Mouse (Mus musculus): ENCODE measurements around the gene Crybb1.

Crybb1 gene

GRCm38 (mm10) chr5:112255426-112255825 lies at the start of gene Crybb1:
Crybb1 (plus strand) TSS chr5:112255815.
- in situ Hi-C loops (cut with MboI, MseI), result no loop called here

- in situ Hi-C loops (cut with MboI, MseI), result no loop called here
These were observed 48.9 kb upstream of the Crybb1 start for GRCm38 (mm10) chr5:112206543-112207255.

GRCm38 (mm10) chr5:112208321-112208720 lies 47.3 kb upstream of the Crybb1 start:
- in situ Hi-C loops (cut with MboI, MseI), result no loop called here

GRCm38 (mm10) chr5:112210104-112210503 lies 45.5 kb upstream of the Crybb1 start:
- in situ Hi-C loops (cut with MboI, MseI), result no loop called here

GRCm38 (mm10) chr5:112211911-112212310 lies 43.7 kb upstream of the Crybb1 start:
- in situ Hi-C loops (cut with MboI, MseI), result no loop called here

GRCm38 (mm10) chr5:112212711-112213264 lies 42.8 kb upstream of the Crybb1 start:
- in situ Hi-C loops (cut with MboI, MseI), result no loop called here

- in situ Hi-C loops (cut with MboI, MseI), result no loop called here
These were observed 42.0 kb upstream of the Crybb1 start for GRCm38 (mm10) chr5:112213331-112214240.

GRCm38 (mm10) chr5:112214419-112214818 lies 41.2 kb upstream of the Crybb1 start:
- in situ Hi-C loops (cut with MboI, MseI), result no loop called here

GRCm38 (mm10) chr5:112215291-112215751 lies 40.3 kb upstream of the Crybb1 start:
- in situ Hi-C loops (cut with MboI, MseI), result no loop called here

- in situ Hi-C loops (cut with MboI, MseI), result no loop called here
These were observed 39.8 kb upstream of the Crybb1 start for GRCm38 (mm10) chr5:112215801-112216251.

GRCm38 (mm10) chr5:112216335-112216734 lies 39.3 kb upstream of the Crybb1 start:
- in situ Hi-C loops (cut with MboI, MseI), result no loop called here

- in situ Hi-C loops (cut with MboI, MseI), result no loop called here
These were observed 38.6 kb upstream of the Crybb1 start for GRCm38 (mm10) chr5:112217031-112217430.

GRCm38 (mm10) chr5:112218679-112219078 lies 36.9 kb upstream of the Crybb1 start:
- in situ Hi-C loops (cut with MboI, MseI), result no loop called here

- in situ Hi-C loops (cut with MboI, MseI), result no loop called here
These were observed 36.2 kb upstream of the Crybb1 start for GRCm38 (mm10) chr5:112219398-112219797.

GRCm38 (mm10) chr5:112220203-112220602 lies 35.4 kb upstream of the Crybb1 start:
- in situ Hi-C loops (cut with MboI, MseI), result no loop called here

- in situ Hi-C loops (cut with MboI, MseI), result no loop called here
These were observed 30.0 kb upstream of the Crybb1 start for GRCm38 (mm10) chr5:112225591-112225990.

GRCm38 (mm10) chr5:112227354-112227753 lies 28.3 kb upstream of the Crybb1 start:
- in situ Hi-C loops (cut with MboI, MseI), result no loop called here

GRCm38 (mm10) chr5:112227898-112228239 lies 27.7 kb upstream of the Crybb1 start:
- in situ Hi-C loops (cut with MboI, MseI), result no loop called here

- in situ Hi-C loops (cut with MboI, MseI), result no loop called here
These were observed 27.2 kb upstream of the Crybb1 start for GRCm38 (mm10) chr5:112228240-112229076.

- in situ Hi-C loops (cut with MboI, MseI), result no loop called here
These were observed 19.8 kb upstream of the Crybb1 start for GRCm38 (mm10) chr5:112235806-112236205.

GRCm38 (mm10) chr5:112236631-112237030 lies 19.0 kb upstream of the Crybb1 start:
- in situ Hi-C loops (cut with MboI, MseI), result no loop called here

Measured in T-helper 2 cell (primary cell).